Mouse (Mus musculus) embryonic fibroblast, embryonic 13.5 days (primary cell): Measurements from ENCODE around the gene Map2k1.

Experiments used
- CTCF ChIP-seq: IDR thresholded peaks from 2 replicates; pipeline ENCODE4 v1.5.1; 2011; ENCODE audit warnings: mild to moderate bottlenecking, control low read depth, low read length, moderate library complexity, borderline replicate concordance; ENCODE audit not compliant: insufficient read depth
- POLR2A ChIP-seq: IDR thresholded peaks from 2 replicates; pipeline ENCODE4 v1.6.1; 2011; ENCODE audit warnings: low read depth, mild to moderate bottlenecking, control low read depth, low read length, moderate library complexity

DNA sequence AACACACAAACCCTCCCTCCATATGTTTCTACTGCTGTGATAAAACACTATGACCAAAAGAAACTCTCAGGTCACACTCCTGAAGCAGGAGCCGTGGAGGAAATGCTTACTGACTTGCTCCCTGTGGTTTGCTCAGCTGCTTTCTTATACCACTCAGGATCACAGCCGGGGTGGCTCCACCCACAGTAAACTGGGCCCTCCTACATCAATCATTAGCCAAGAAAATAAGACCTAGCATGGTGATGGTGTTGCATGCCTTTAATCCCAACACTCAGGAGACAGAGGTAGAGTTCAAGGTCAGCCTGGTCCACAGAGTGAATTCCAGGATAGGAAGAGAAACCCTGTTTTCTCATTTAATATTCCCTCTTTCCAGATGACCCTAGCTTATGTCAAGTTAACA, 53.5 kb downstream of the Map2k1 start:
- TF ChIP-seq CTCF (no peak), POLR2A (no peak)
